Mouse (Mus musculus): ENCODE measurements around the gene Plekhg3.

Plekhg3 gene

GRCm38 (mm10) chr12:76554392-76554791 lies 23.7 kb downstream of the Plekhg3 start:
- no peak for DNase-seq

DNA sequence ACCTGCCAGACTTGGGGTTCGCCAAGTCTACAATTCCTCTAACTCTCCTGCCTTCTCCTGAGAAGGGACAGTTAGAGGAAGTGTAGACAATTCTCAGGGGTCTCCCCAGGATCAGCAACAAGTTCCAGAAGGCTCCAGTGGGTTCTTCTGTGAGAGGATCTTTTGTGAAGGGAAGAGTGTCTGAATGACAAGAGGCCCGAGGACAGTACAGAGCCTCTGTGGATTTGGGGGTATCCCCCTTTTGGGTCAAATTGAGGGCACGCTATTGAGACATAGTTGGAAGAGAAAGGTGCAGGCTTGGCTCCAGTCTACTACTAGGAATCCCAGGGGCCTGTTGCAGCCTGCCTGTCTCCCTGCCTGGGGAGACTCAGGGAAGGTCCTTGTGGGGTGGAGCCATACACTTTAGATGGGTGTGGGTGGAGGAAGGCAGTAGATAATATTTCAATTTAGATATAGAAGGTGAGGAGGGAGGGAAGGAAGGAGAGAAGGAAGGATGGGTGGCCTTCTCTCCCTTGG lies 24.2 kb downstream of the Plekhg3 start:
- no peak for DNase-seq

DNA sequence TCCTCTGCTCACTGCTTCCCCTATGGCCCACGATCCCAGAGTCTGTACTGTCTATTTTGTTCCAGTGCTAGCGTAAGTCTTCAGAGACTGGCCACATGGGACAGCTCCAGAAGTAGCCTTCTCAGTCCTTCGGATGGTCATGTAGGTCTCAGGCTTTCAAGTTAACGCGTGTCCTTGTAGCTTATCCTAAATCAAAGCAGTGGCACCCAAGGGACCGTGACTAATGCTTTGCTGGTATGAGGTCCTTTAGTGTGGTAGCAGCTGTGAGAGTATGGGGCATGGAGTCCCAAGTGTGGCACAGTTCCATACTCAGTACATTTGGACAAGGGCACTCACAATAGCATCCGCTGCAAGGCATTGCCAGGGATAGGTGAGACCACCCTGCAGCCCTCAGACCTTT lies 25.5 kb downstream of the Plekhg3 start:
- no peak for DNase-seq

DNA sequence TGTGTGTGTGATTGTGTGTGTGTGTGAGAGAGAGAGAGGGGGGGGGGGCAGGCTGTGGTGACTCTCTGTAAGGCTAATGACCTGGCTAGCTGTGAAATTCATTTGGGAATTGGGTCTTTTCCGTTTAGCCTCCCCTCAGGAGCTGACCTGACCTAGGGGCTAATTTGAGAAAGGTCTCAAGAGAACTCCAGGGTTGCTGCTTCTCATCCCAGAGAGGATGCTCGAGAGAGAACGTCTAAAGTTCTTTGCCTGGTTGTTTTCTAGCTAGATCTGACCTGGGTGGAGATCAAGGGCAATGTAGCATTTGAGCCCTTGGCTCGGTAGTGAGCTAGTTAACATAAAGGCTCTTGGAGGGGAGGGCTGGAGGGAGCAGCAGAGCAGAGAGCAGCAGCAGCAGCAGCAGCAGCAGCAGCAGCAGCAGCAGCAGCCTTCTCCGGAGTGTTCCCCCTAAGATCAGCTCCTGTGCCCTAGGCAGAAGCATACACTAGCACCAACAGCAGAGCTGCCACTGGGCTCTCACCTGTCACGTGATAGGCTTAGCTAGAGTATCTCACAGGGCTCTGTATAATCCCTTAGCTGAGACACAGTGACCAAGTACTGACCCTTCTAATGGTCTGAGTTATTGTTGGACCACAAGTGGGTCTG lies 26.2 kb downstream of the Plekhg3 start:
- DNase-seq = no peak

GRCm38 (mm10) chr12:76558206-76558605 lies 27.5 kb downstream of the Plekhg3 start:
- DNase-seq = no peak

GRCm38 (mm10) chr12:76562196-76562595 lies 31.5 kb downstream of the Plekhg3 start:
- no peak for DNase-seq

DNA sequence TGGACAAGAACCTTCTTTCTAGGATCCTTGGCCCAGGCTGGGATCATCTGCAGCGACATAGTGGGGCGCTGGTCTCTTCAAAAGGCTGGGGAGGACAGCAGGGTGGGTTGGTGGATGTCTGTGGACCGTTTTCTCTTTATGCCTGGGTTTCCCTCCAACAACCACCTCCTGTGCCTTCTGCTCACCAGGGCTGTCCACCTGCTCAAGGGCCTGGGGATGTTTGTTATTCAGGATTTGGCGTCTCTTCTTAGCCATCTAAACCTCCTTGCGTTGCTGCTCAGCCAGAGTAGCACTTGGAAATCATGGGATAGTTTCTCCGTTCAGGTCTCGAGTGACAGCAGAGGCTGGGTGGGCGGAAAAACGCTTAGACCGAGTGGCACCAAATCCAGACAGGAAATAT lies 35.6 kb downstream of the Plekhg3 start:
- no peak for DNase-seq

- no peak for DNase-seq
Measured at GRCm38 (mm10) chr12:76570221-76570940, 39.7 kb downstream of the Plekhg3 start.

DNA sequence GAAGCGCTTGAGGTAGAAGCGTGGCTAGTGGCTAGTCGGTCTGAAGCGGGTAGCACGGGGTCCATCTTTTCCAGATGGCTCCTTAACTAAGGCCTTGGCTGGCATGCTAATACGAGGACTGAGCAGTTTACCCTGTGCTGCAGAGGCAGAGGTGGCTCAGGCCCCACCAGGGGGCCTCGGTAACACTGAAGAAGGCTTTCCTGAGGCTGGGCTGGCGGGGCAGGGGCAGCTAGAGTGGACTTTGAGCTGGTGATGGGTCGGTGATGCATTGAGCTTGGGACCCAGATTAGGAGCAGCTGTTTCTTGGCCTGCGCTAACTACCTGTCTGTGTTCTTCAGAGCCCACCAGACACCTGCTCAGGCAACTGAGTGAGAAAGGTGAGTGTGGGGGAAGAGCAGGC lies 40.6 kb downstream of the Plekhg3 start:
- no peak for DNase-seq

GRCm38 (mm10) chr12:76572261-76573251 lies 41.9 kb downstream of the Plekhg3 start:
- no peak for DNase-seq

GRCm38 (mm10) chr12:76573381-76573780 lies 42.7 kb downstream of the Plekhg3 start:
- no peak for DNase-seq

DNA sequence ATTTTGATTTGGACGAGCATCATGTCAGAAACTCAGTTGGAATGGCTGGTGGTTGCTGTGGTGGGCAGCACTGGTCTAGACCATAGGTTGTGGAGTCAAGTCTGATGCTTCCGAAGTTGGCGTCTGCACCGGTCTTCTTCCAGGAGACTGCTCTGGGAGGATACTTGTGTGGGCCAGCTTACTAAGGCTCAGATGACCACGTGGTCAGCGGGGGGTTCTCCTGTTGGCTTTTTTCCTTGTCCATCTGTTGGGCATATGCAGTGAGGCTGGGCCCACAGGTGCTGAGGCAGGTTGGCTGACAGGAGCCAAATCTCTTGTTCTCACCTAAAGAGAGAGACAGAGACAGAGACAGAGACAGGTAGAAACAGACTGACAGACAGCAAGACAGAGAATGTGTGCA lies 44.1 kb downstream of the Plekhg3 start:
- DNase-seq = no peak

DNA sequence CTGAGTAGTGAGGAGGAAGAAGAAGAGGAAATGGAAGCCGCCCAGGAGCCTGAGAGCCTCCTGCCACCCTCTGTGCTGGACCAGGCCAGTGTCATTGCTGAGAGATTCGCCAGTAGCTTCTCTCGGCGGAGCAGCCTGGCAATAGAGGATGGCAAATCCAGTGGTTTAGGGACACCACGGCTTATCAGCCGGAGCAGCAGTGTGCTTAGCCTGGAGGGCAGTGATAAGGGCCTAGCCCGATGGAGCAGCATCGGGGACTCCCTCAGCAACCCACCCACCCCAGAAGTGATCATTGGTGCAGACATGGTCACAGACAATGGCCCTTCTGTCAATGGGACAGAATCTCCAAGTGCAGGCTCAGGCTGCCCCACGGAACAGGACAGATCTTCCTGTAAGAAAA lies 45.4 kb downstream of the Plekhg3 start:
- no peak for DNase-seq

- no peak for DNase-seq
Measured at GRCm38 (mm10) chr12:76576806-76577205, 46.1 kb downstream of the Plekhg3 start.

DNA sequence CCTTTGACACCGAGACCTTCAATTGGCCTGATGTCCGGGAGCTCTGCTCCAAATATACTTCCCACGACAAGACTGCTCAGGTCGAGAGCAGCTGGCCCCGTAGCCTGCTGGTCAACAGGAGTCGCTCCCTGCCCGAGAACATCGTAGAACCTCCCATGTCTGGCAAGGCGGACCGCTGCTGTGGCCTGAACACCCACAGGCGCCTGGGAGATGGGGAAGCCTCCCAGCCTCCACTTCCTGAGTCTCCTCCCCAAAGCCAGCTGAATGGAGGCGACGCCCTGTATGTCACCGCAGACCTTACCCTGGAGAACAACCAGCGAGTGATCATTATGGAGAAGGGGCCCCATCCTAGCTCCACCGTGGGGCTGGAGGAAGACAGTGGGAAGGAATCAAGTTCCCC lies 47.2 kb downstream of the Plekhg3 start:
- peak; percentile 39 for DNase-seq

GRCm38 (mm10) chr12:76578465-76578864 lies 47.8 kb downstream of the Plekhg3 start:
- DNase-seq = no peak

GRCm38 (mm10) chr12:76579806-76580205 lies 49.1 kb downstream of the Plekhg3 start:
- DNase-seq = no peak

- no peak for DNase-seq
Measured at GRCm38 (mm10) chr12:76582139-76582538, 51.4 kb downstream of the Plekhg3 start.

DNA sequence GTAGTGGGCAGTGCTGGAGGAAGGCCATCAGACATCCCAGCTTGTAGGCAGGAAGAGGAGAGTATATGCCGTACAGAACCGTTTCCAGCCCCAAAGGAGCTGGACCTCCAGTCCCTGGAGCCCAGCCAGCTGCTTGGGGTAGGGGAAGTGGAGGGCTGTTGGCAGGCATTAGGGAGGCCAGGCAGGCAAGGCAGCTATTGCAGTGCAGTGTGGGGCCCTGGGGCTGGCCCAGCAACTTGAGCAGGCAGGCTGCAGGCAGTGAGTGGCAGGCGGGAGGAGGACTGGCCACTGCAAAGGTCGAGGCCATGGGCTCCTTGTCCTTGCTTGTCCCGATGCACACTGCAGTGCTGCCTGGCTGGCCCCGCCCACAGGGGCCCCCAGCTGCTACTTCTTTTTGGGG lies 52.1 kb downstream of the Plekhg3 start:
- DNase-seq = peak; percentile 27

- DNase-seq = no peak
Measured at GRCm38 (mm10) chr12:76583454-76583853, 52.8 kb downstream of the Plekhg3 start.

DNA sequence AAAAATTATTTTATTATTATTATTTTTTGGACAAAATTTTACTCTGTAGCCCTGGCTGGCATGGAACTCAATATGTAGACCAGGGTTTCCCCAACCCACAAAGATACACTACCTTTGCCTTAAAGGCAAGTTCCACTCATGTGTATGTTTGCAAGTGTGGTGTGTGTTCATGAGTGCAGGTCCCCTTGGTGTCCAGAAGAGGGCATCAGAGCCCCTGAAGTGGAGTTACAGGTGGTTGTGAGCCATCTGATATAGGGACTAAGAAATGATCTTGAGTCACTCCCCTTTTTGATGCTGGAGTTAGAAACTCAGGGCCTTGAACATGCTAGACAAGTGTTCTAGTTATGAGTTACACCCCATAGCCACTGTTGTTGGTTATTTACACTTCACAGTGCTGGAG lies 54.3 kb downstream of the Plekhg3 start:
- no peak for DNase-seq

GRCm38 (mm10) chr12:76587357-76587756 lies 56.7 kb downstream of the Plekhg3 start:
- no peak for DNase-seq

GRCm38 (mm10) chr12:76589531-76589930 lies 58.8 kb downstream of the Plekhg3 start:
- DNase-seq = peak; percentile 23

All from lung, postnatal 36 days (tissue).